Mouse (Mus musculus): ENCODE measurements around the gene Hectd2. TPM values are rescaled to one million over a fixed set of nuclear protein-coding genes. Genes with fewer than 3 reads are reported as not detected.
A peak's percentile ranks its signal among the peaks of the same experiment; 100 is the strongest.

The Hectd2 gene
- polyA plus RNA-seq, 1 experiment from 2014 or later, result 12.8 TPM

GRCm38 (mm10) chr19:36630361-36630760 is 75.9 kb downstream of the Hectd2 start:
- ATAC-seq, result no peak

GRCm38 (mm10) chr19:36634771-36635170 is 80.3 kb downstream of the Hectd2 start:
- 86% methylated on average over 7 of the region's 7 CpGs for WGBS
- no peaks in the 10 kb centered on the region for H3K36me3 ChIP-seq (ENCODE audit: poor library complexity, severe bottlenecking)
- H3K4me3 ChIP-seq, result no peak overlapping the region
- no peak for ATAC-seq
- H3K4me1 ChIP-seq, result no peaks in the 10 kb centered on the region
- no peaks in the 10 kb centered on the region for H3K9me3 ChIP-seq (replicated peaks)
- H3K4me2 ChIP-seq, result no peak overlapping the region
- no peak overlapping the region for H3K9ac ChIP-seq
- no peaks in the 10 kb centered on the region for H3K27me3 ChIP-seq
- H3K27ac ChIP-seq, result no peak overlapping the region

More at GRCm38 (mm10) chr19:36630361-36630760, 75.9 kb downstream of the Hectd2 start:
- WGBS, result 71% methylated on average over 5 of the region's 5 CpGs
- H3K36me3 ChIP-seq (ENCODE audit: poor library complexity, severe bottlenecking), result no peaks in the 10 kb centered on the region
- H3K27me3 ChIP-seq, result no peaks in the 10 kb centered on the region
- no peak overlapping the region for H3K4me2 ChIP-seq
- no peaks in the 10 kb centered on the region for H3K4me1 ChIP-seq
- no peak overlapping the region for H3K4me3 ChIP-seq
- no peak overlapping the region for H3K27ac ChIP-seq
- H3K9ac ChIP-seq, result no peak overlapping the region
- no peaks in the 10 kb centered on the region for H3K9me3 ChIP-seq (replicated peaks)

GRCm38 (mm10) chr19:36637223-36637622 is 82.8 kb downstream of the Hectd2 start:
- 78% methylated on average over 3 of the region's 3 CpGs for WGBS
- no peak for ATAC-seq
- peaks cover 5% of the 10 kb centered on the region; the same call in 1 of the 2 replicates for H3K9me3 ChIP-seq (replicated peaks)

GRCm38 (mm10) chr19:36637948-36638587 is 83.6 kb downstream of the Hectd2 start:
- WGBS, result 92% methylated on average over 7 of the region's 7 CpGs
- H3K9ac ChIP-seq, result no peak overlapping the region

More at GRCm38 (mm10) chr19:36637223-36637622, 82.8 kb downstream of the Hectd2 start:
- Histone ChIP-seq H3K27ac (no peak overlapping the region), H3K27me3 (no peaks in the 10 kb centered on the region), H3K4me2 (no peak overlapping the region), H3K9ac (no peak overlapping the region), H3K4me1 (no peaks in the 10 kb centered on the region), H3K36me3 (ENCODE audit: poor library complexity, severe bottlenecking) (no peaks in the 10 kb centered on the region), H3K4me3 (no peak overlapping the region)

GRCm38 (mm10) chr19:36639072-36639471 is 84.6 kb downstream of the Hectd2 start:
- no peak overlapping the region for H3K4me3 ChIP-seq
- ATAC-seq, result no peak
- H3K27ac ChIP-seq, result no peak overlapping the region
- H3K4me1 ChIP-seq, result no peaks in the 10 kb centered on the region
- H3K4me2 ChIP-seq, result no peak overlapping the region
- H3K36me3 ChIP-seq (ENCODE audit: poor library complexity, severe bottlenecking), result no peaks in the 10 kb centered on the region
- no peak overlapping the region for H3K9ac ChIP-seq
- H3K27me3 ChIP-seq, result no peaks in the 10 kb centered on the region
- WGBS, result 86% methylated on average over 9 of the region's 9 CpGs
- H3K9me3 ChIP-seq (replicated peaks), result peaks cover 13% of the 10 kb centered on the region; the same call in 1 of the 2 replicates

More at GRCm38 (mm10) chr19:36637948-36638587, 83.6 kb downstream of the Hectd2 start:
- Histone ChIP-seq H3K27me3 (no peaks in the 10 kb centered on the region), H3K36me3 (ENCODE audit: poor library complexity, severe bottlenecking) (no peaks in the 10 kb centered on the region), H3K4me1 (no peaks in the 10 kb centered on the region), H3K9me3 (replicated peaks) (peaks cover 10% of the 10 kb centered on the region; the same call in 1 of the 2 replicates), H3K4me2 (no peak overlapping the region), H3K27ac (no peak overlapping the region), H3K4me3 (no peak overlapping the region)
- no peak for ATAC-seq

GRCm38 (mm10) chr19:36641128-36641527 is 86.7 kb downstream of the Hectd2 start:
- no peak overlapping the region for H3K27ac ChIP-seq
- WGBS, result 83% methylated on average over 3 of the region's 3 CpGs
- no peaks in the 10 kb centered on the region for H3K27me3 ChIP-seq
- H3K9ac ChIP-seq, result no peak overlapping the region
- peak; percentile 51; the same call in 1 of the 2 replicates for ATAC-seq
- H3K4me3 ChIP-seq, result no peak overlapping the region
- no peaks in the 10 kb centered on the region for H3K36me3 ChIP-seq (ENCODE audit: poor library complexity, severe bottlenecking)
- peaks cover 13% of the 10 kb centered on the region; the same call in 1 of the 2 replicates for H3K9me3 ChIP-seq (replicated peaks)
- H3K4me1 ChIP-seq, result no peaks in the 10 kb centered on the region
- no peak overlapping the region for H3K4me2 ChIP-seq

- Histone ChIP-seq H3K4me2 (no peak overlapping the region), H3K9ac (no peak overlapping the region), H3K4me3 (no peak overlapping the region), H3K36me3 (ENCODE audit: poor library complexity, severe bottlenecking) (no peaks in the 10 kb centered on the region), H3K27ac (no peak overlapping the region), H3K9me3 (replicated peaks) (peaks cover 13% of the 10 kb centered on the region; the same call in 1 of the 2 replicates), H3K27me3 (no peaks in the 10 kb centered on the region), H3K4me1 (no peaks in the 10 kb centered on the region)
- 92% methylated on average over 6 of the region's 6 CpGs for WGBS
- ATAC-seq, result no peak
Measured at GRCm38 (mm10) chr19:36645308-36645889, 91.0 kb downstream of the Hectd2 start.

GRCm38 (mm10) chr19:36646132-36646828 is 91.8 kb downstream of the Hectd2 start:
- Histone ChIP-seq H3K36me3 (ENCODE audit: poor library complexity, severe bottlenecking) (no peaks in the 10 kb centered on the region), H3K4me2 (no peak overlapping the region), H3K9ac (no peak overlapping the region), H3K27me3 (no peaks in the 10 kb centered on the region), H3K27ac (no peak overlapping the region), H3K9me3 (replicated peaks) (peaks cover 13% of the 10 kb centered on the region; the same call in 1 of the 2 replicates), H3K4me3 (no peak overlapping the region), H3K4me1 (no peaks in the 10 kb centered on the region)
- WGBS, result 89% methylated on average over 7 of the region's 7 CpGs
- ATAC-seq, result no peak

- ATAC-seq, result no peak
- WGBS, result 88% methylated on average over 1 of the region's 1 CpGs
- H3K4me1 ChIP-seq, result no peaks in the 10 kb centered on the region
Measured at GRCm38 (mm10) chr19:36652686-36653085, 98.2 kb downstream of the Hectd2 start.

GRCm38 (mm10) chr19:36662734-36663133 is 108.3 kb downstream of the Hectd2 start:
- WGBS, result 98% methylated on average over 1 of the region's 1 CpGs
- Histone ChIP-seq H3K9me3 (replicated peaks) (no peaks in the 10 kb centered on the region), H3K9ac (no peak overlapping the region), H3K27ac (no peak overlapping the region), H3K27me3 (no peaks in the 10 kb centered on the region), H3K4me1 (no peaks in the 10 kb centered on the region), H3K36me3 (ENCODE audit: poor library complexity, severe bottlenecking) (no peaks in the 10 kb centered on the region), H3K4me3 (no peak overlapping the region), H3K4me2 (no peak overlapping the region)
- no peak for ATAC-seq

More at GRCm38 (mm10) chr19:36652686-36653085, 98.2 kb downstream of the Hectd2 start:
- Histone ChIP-seq H3K4me3 (no peak overlapping the region), H3K9me3 (replicated peaks) (no peaks in the 10 kb centered on the region), H3K36me3 (ENCODE audit: poor library complexity, severe bottlenecking) (no peaks in the 10 kb centered on the region), H3K27ac (no peak overlapping the region), H3K9ac (no peak overlapping the region), H3K4me2 (no peak overlapping the region), H3K27me3 (no peaks in the 10 kb centered on the region)

GRCm38 (mm10) chr19:36663918-36664317 is 109.5 kb downstream of the Hectd2 start:
- Histone ChIP-seq H3K36me3 (ENCODE audit: poor library complexity, severe bottlenecking) (no peaks in the 10 kb centered on the region), H3K27ac (no peak overlapping the region), H3K9me3 (replicated peaks) (no peaks in the 10 kb centered on the region), H3K4me3 (no peak overlapping the region), H3K4me1 (peaks cover 4% of the 10 kb centered on the region), H3K27me3 (no peaks in the 10 kb centered on the region), H3K4me2 (no peak overlapping the region), H3K9ac (no peak overlapping the region)
- WGBS, result 92% methylated on average over 2 of the region's 2 CpGs
- ATAC-seq, result no peak

- H3K27ac ChIP-seq, result no peak overlapping the region
- no peaks in the 10 kb centered on the region for H3K36me3 ChIP-seq (ENCODE audit: poor library complexity, severe bottlenecking)
- no peaks in the 10 kb centered on the region for H3K27me3 ChIP-seq
- H3K4me3 ChIP-seq, result no peak overlapping the region
- ATAC-seq, result no peak
- 75% methylated on average over 6 of the region's 6 CpGs for WGBS
- H3K4me1 ChIP-seq, result peaks cover 9% of the 10 kb centered on the region
- no peaks in the 10 kb centered on the region for H3K9me3 ChIP-seq (replicated peaks)
- H3K9ac ChIP-seq, result no peak overlapping the region
- no peak overlapping the region for H3K4me2 ChIP-seq
Measured at GRCm38 (mm10) chr19:36664417-36664816, 110.0 kb downstream of the Hectd2 start.
